Mouse (Mus musculus) kidney, embryonic 14.5 days (tissue): ENCODE data around the gene Zfp978. TPM values are rescaled to one million over a fixed set of nuclear protein-coding genes. Genes with fewer than 3 reads are reported as not detected.
"Not testable (repeated sequence)": the region's sequence is repeated elsewhere in the genome, so short reads cannot be mapped to it uniquely, and the experiment has no call there.

Experiments
- ATAC-seq: fragments of 200-750 bp; cut with Nextera tagmentation; 2 replicates; pipeline ENCODE4 v1.8.0; 2017; ENCODE audit warnings: moderate number of reproducible peaks, mild to moderate bottlenecking, moderate TSS enrichment, moderate library complexity; ENCODE audit not compliant: low FRiP score, low TSS enrichment
- H3K27ac ChIP-seq: fragments of 300-500 bp; sonication (generic); 2 replicates; pipeline ENCODE4 v1.5.1; 2014; ENCODE audit warnings: low read depth, mild to moderate bottlenecking, low read length, moderate library complexity, mixed read lengths
- H3K27me3 ChIP-seq: fragments of 300-500 bp; sonication (generic); 2 replicates; pipeline ENCODE4 v1.6.1; 2014; ENCODE audit warnings: mild to moderate bottlenecking, low read length; ENCODE audit not compliant: control insufficient read depth, insufficient read depth
- H3K36me3 ChIP-seq: fragments of 300-500 bp; sonication (generic); 2 replicates; pipeline ENCODE4 v1.6.1; 2014; ENCODE audit warnings: low read length, mixed read lengths; ENCODE audit not compliant: control insufficient read depth, insufficient read depth
- H3K4me1 ChIP-seq: fragments of 300-500 bp; sonication (generic); 2 replicates; pipeline ENCODE4 v1.6.1; 2014; ENCODE audit warnings: low read length, mixed read lengths; ENCODE audit not compliant: control insufficient read depth, insufficient read depth
- H3K4me2 ChIP-seq: fragments of 300-500 bp; sonication (generic); replicated peaks from 2 replicates; pipeline ENCODE4 v1.6.1; 2014; ENCODE audit warnings: low read depth, mild to moderate bottlenecking, low read length
- H3K4me3 ChIP-seq: fragments of 300-500 bp; sonication (generic); 2 replicates; pipeline ENCODE4 v1.5.1; 2014; ENCODE audit warnings: mild to moderate bottlenecking, low read length
- H3K9ac ChIP-seq: fragments of 300-500 bp; sonication (generic); 2 replicates; pipeline ENCODE4 v1.6.1; 2014; ENCODE audit warnings: low read depth, mild to moderate bottlenecking, low read length, moderate library complexity
- H3K9me3 ChIP-seq: fragments of 300-500 bp; sonication (generic); 2 replicates; pipeline ENCODE4 v1.6.1; 2016; ENCODE audit warnings: low read length; ENCODE audit not compliant: control insufficient read depth
- WGBS: fragments of 180-500 bp; shearing (Covaris S2); extraction: QIAGEN DNeasy Blood & Tissue Kit; methylation state at CpG from one replicate; pipeline ENCODE4 v1.1.7; 2014; 5-methylcytosine and 5-hydroxymethylcytosine counted together
- polyA plus RNA-seq: library from polyadenylated mRNA; unstranded; fragments of >200 nt; fragmentation: Nextera tagmentation; extraction: Ambion mirVana; gene quantifications from 2 replicates; pipeline ENCODE4 v1.2.1, GENCODE M21; 2014

Gene Zfp978
- polyA plus RNA-seq, 1 experiment from 2014 or later = 0.27 TPM

DNA sequence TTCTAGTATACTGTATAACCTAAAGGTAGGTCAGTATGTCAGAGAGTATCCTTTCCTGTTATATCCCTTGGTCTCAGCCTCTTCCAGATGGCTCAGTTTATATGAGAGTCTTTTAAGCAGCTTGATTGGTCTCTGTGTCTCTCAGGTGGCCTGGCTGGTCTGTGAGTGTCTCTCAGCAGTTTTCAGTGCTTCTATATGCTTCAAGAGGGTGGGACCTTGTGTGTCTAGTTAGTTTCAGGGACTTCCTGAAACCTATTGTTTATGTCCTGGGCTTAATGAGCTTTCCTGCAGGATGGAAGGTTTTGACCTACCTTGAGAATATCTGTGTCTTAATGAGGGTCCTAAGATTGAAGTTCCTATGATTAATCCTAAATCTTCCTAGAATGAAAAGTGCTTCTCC, 69.5 kb downstream of the Zfp978 start:
- no peak overlapping the region for H3K27ac ChIP-seq
- peaks cover 29% of the 10 kb centered on the region for H3K9me3 ChIP-seq
- H3K4me2 ChIP-seq = no peak overlapping the region
- H3K36me3 ChIP-seq = no peaks in the 10 kb centered on the region
- H3K9ac ChIP-seq = no peak overlapping the region
- H3K4me3 ChIP-seq = no peak overlapping the region
- H3K27me3 ChIP-seq = no peaks in the 10 kb centered on the region
- ATAC-seq = no peak
- no peaks in the 10 kb centered on the region for H3K4me1 ChIP-seq

DNA sequence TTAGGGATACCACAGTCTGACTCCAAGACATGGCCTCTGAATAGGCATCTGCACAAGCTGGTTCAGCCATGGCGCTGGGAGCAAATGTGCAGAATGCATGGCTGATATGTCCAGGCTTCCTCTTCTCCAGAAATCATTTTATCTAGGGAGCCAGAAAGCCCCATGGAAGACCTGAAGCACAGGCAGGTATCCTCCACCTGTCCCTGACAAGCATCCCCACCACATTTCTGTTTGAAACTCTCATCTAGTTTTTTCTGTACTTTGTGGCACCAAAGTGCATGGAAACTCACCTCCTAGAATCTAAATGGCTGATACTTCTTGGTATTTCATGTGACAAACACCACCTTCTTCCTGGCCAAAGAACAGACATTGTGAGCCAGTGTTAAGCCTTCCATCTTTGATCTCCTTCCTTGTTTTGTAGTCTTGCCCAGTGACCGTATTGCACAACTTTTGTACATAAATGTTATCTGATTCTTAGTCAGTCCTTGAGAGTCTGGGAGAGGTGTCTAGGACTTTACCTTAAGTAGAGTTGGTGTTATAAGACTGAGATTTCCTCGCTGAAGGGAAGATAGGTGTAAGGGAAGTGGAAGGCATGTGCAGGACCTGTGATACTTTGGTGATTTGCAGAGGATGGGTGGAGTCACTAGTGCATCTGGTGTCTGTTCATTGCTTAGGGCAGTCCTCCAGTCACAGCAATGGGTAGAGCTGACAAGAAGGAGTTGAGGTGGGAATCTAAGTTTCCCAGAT, 70.8 kb downstream of the Zfp978 start:
- not testable (repeated sequence) for H3K4me2 ChIP-seq, H3K4me1 ChIP-seq, H3K4me3 ChIP-seq, H3K27me3 ChIP-seq, H3K9ac ChIP-seq, H3K27ac ChIP-seq, H3K36me3 ChIP-seq
- ATAC-seq = peak; percentile 25
- WGBS = 80% methylated on average over 3 of the region's 3 CpGs
- H3K9me3 ChIP-seq = peaks cover 32% of the 10 kb centered on the region

DNA sequence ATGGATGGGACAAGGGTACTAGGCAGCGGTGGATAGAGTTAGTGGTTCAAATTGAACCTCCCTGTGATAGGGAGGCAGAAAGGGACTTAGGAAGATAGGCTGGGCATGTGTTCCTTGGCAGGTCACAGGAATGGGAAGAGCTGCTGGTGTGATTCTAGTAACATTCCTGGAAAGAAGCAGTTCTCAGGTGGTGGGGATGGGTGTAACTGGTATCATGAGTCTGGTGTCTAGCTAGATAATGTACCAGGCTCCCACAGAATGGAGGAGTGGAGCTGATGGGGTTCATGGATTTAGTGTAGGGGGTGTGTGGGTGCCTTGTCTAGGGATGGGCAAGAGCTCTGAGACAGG, 71.3 kb downstream of the Zfp978 start:
- Histone ChIP-seq H3K4me1 (no peaks in the 10 kb centered on the region), H3K4me3 (no peak overlapping the region), H3K36me3 (no peaks in the 10 kb centered on the region), H3K27me3 (no peaks in the 10 kb centered on the region), H3K4me2 (no peak overlapping the region), H3K9ac (no peak overlapping the region), H3K9me3 (peaks cover 35% of the 10 kb centered on the region), H3K27ac (no peak overlapping the region)
- 91% methylated on average over 1 of the region's 1 CpGs for WGBS
- peak; percentile 17 for ATAC-seq

DNA sequence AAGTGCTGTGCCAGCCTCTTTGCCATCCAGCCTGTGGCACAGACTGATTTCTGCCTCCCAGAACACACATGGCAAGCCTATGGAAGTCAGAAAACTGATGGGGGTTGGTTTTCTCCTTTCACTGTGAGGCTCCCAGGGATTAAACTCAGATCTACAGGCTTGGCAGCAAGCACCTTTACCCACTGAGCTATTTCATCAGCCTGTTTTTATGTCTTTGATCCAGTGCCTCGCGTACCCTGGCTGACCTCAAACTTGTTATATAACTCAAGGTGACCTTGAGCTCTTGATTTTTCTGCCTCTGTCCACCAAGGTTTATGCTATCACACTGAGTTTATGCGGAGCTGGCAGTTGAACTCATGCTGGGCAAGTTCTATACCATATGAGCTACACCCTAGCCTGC, 71.9 kb downstream of the Zfp978 start:
- no peak overlapping the region for H3K27ac ChIP-seq
- no peak overlapping the region for H3K4me2 ChIP-seq
- H3K9ac ChIP-seq = no peak overlapping the region
- H3K4me3 ChIP-seq = no peak overlapping the region
- peaks cover 35% of the 10 kb centered on the region for H3K9me3 ChIP-seq
- H3K4me1 ChIP-seq = no peaks in the 10 kb centered on the region
- no peak for ATAC-seq
- H3K27me3 ChIP-seq = no peaks in the 10 kb centered on the region
- 42% methylated on average over 3 of the region's 3 CpGs for WGBS
- H3K36me3 ChIP-seq = no peaks in the 10 kb centered on the region

DNA sequence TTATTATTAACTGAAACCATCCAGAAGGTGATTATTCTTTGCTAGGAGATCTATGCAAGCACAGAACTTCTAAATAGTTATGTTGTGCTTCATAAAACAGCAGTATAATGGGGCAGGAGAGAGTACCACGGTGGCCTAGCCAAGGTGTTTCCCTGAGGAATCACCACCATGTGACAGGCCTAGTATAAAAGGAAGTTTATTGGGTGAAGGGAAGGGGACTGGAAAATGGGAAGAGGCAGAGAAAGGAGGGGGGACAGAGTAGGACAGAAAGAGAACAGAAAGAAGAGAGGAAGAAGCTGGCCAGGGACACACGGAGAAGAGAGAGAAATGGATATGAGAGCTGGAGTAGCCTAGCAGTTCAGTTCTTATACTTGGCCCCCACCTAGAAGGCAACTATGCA, 72.8 kb downstream of the Zfp978 start:
- Histone ChIP-seq H3K36me3 (no peaks in the 10 kb centered on the region), H3K27me3 (no peaks in the 10 kb centered on the region), H3K9ac (no peak overlapping the region), H3K27ac (no peak overlapping the region), H3K4me2 (no peak overlapping the region), H3K9me3 (peaks cover 35% of the 10 kb centered on the region), H3K4me3 (no peak overlapping the region), H3K4me1 (no peaks in the 10 kb centered on the region)
- 0 out of 2 replicates have a peak, but pooled peaks have one; percentile 26 for ATAC-seq
- WGBS = 45% methylated on average over 2 of the region's 2 CpGs

Other genes starting within 250 kb of the Zfp978 start
- gene Zfp991, start 229.3 kb upstream of the Zfp978 start, polyA plus RNA-seq = 11.5 and 13.3 TPM in 2 replicates
- gene Zfp988, start 55.6 kb upstream of the Zfp978 start, polyA plus RNA-seq = 0.32 and 0.34 TPM in 2 replicates
- gene Zfp982, start 131.1 kb downstream of the Zfp978 start, polyA plus RNA-seq = 8.6 and 10.7 TPM in 2 replicates
- gene Gm16503, start 178.9 kb downstream of the Zfp978 start, polyA plus RNA-seq = 0.50 and 0.72 TPM in 2 replicates
- gene Zfp985, start 192.0 kb downstream of the Zfp978 start, polyA plus RNA-seq = 0.47 and 0.54 TPM in 2 replicates